Mouse (Mus musculus): ENCODE data around the gene Fbxw10.

The Fbxw10 gene

GRCm38 (mm10) chr11:62911362-62911761, 64.5 kb downstream of the Fbxw10 start:
- DNase-seq = no peak

GRCm38 (mm10) chr11:62913141-62913540, 66.3 kb downstream of the Fbxw10 start:
- no peak for DNase-seq

GRCm38 (mm10) chr11:62914532-62914931, 67.7 kb downstream of the Fbxw10 start:
- peak; percentile 18 to 72 for DNase-seq

- no peak for DNase-seq
Observed at GRCm38 (mm10) chr11:62915486-62915885, 68.6 kb downstream of the Fbxw10 start.

GRCm38 (mm10) chr11:62916765-62917164, 69.9 kb downstream of the Fbxw10 start:
- no peak for DNase-seq

GRCm38 (mm10) chr11:62919946-62920742, 73.3 kb downstream of the Fbxw10 start:
- DNase-seq = no peak

- DNase-seq = no peak
Observed at GRCm38 (mm10) chr11:62920743-62921050, 73.8 kb downstream of the Fbxw10 start.

- peak; percentile 89 to 95 for DNase-seq
Observed at GRCm38 (mm10) chr11:62921052-62921977, 74.4 kb downstream of the Fbxw10 start.

- DNase-seq = no peak
Observed at GRCm38 (mm10) chr11:62924091-62924761, 77.4 kb downstream of the Fbxw10 start.

Measured in kidney, postnatal 36 days (tissue).